Mouse (Mus musculus): ENCODE measurements at regions not wholly inside any gene's neighbourhood (a gene's known extent, or its start where the extent isn't known, plus 50 kb on each side); places are given as distances from the start of the nearest gene placed in this dataset.

- no peak for DNase-seq
These were observed 51.1 kb upstream of the Bcl6 start for GRCm38 (mm10) chr16:24039765-24040164.

All from lung, postnatal 14 days (tissue).